Mouse (Mus musculus) adrenal gland, postnatal 36 days (tissue): ENCODE results near the gene Fpr-rs6. TPM values are rescaled to one million over a fixed set of nuclear protein-coding genes. Genes with fewer than 3 reads are reported as not detected.

Experiments used
- DNase-seq, 2 experiments: peaks; one replicate each; pipeline ENCODE4 v3.0.0; 2021; ENCODE audit warnings: mixed read lengths in 1 of 2
- long read RNA-seq, 2 experiments: library from polyadenylated mRNA; stranded (forward); transcript quantifications; one replicate each; pipeline ENCODE4 v2.0.0; 2021; ENCODE audit warnings: borderline sequencing depth in 2 of 2
- total RNA-seq, 2 experiments: library from RNA; stranded (reverse); gene quantifications; 2 replicates each; pipeline ENCODE4 v1.2.3; 2021

Fpr-rs6 gene
- not detected for total RNA-seq
- long read RNA-seq, experiment 1, result 0 reads
- long read RNA-seq, experiment 2, result 0 reads

DNA sequence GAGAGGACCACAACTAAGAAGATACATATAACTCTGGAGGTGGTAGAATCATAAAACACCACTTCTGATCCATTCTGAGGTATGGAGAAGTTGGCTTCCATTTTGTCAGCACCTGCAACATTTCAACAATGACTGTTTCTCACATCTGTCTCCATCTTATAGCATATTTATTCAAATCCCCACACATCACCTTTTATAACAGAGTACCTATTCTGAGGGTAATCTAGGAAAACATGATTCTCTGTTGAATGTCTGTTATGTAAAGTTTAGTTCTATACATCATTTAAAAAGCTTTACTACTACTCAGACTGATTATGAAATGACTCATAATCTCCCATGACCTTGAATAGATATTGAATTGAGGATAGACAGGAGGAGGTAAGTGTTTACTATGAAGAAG lies at the start of gene Fpr-rs6:
Gene Fpr-rs6 (minus strand): TSS at position 101 of the 400 bp plus-strand sequence.
- no peak for DNase-seq

Other genes with a start within 250 kb of the Fpr-rs6 start
- not detected for gene Vmn2r104, start 134.8 kb downstream of the Fpr-rs6 start, total RNA-seq
- not detected for gene Fpr-rs7, start 68.9 kb downstream of the Fpr-rs6 start, total RNA-seq
- gene Vmn2r105, start 52.0 kb upstream of the Fpr-rs6 start, total RNA-seq, result not detected
- gene Vmn2r106, start 102.5 kb upstream of the Fpr-rs6 start, total RNA-seq, result not detected
- not detected for gene Vmn2r107, start 162.1 kb upstream of the Fpr-rs6 start, total RNA-seq
- gene Vmn1r224, start 231.0 kb upstream of the Fpr-rs6 start, total RNA-seq, result not detected